Mouse (Mus musculus) midbrain, embryonic 14.5 days (tissue): ENCODE data around the gene Myo1g. TPM values are rescaled to one million over a fixed set of nuclear protein-coding genes. Genes with fewer than 3 reads are reported as not detected.

Experiments
- ATAC-seq: fragments of 200-750 bp; cut with Nextera tagmentation; 2 replicates; pipeline ENCODE4 v1.8.0; 2017; ENCODE audit warnings: moderate number of reproducible peaks, moderate library complexity; ENCODE audit not compliant: low FRiP score, low TSS enrichment
- DNase-seq: peaks from one replicate; pipeline ENCODE4 v3.0.0-alpha.2; 2015
- H3K27ac ChIP-seq: fragments of 300-500 bp; sonication (generic); replicated peaks from 2 replicates; pipeline ENCODE4 v1.5.1; 2014; ENCODE audit warnings: mild to moderate bottlenecking, low read depth, low read length, moderate library complexity
- H3K27me3 ChIP-seq: fragments of 300-500 bp; sonication (generic); 2 replicates; pipeline ENCODE4 v1.6.1; 2014; ENCODE audit warnings: low read length, control low read depth, mixed read lengths; ENCODE audit not compliant: control insufficient read depth, insufficient read depth
- H3K36me3 ChIP-seq: fragments of 300-500 bp; sonication (generic); 2 replicates; pipeline ENCODE4 v1.6.1; 2014; ENCODE audit warnings: low read length, control low read depth; ENCODE audit not compliant: control insufficient read depth, insufficient read depth
- H3K4me1 ChIP-seq: fragments of 300-500 bp; sonication (generic); 2 replicates; pipeline ENCODE4 v1.6.1; 2014; ENCODE audit warnings: mild to moderate bottlenecking, antibody characterized with exemption, low read length, control low read depth; ENCODE audit not compliant: control insufficient read depth, insufficient read depth
- H3K4me2 ChIP-seq: fragments of 300-500 bp; sonication (generic); 2 replicates; pipeline ENCODE4 v1.6.1; 2014; ENCODE audit warnings: mild to moderate bottlenecking, low read length, moderate library complexity
- H3K4me3 ChIP-seq: fragments of 300-500 bp; sonication (generic); replicated peaks from 2 replicates; pipeline ENCODE4 v1.5.1; 2014; ENCODE audit warnings: low read depth, low read length
- H3K9ac ChIP-seq: fragments of 300-500 bp; sonication (generic); replicated peaks from 2 replicates; pipeline ENCODE4 v1.6.1; 2014; ENCODE audit warnings: mild to moderate bottlenecking, low read length, moderate library complexity
- H3K9me3 ChIP-seq: fragments of 300-500 bp; sonication (generic); 2 replicates; pipeline ENCODE4 v1.6.1; 2016; ENCODE audit warnings: low read length, control low read depth, mixed read lengths; ENCODE audit not compliant: control insufficient read depth
- WGBS: fragments of 180-500 bp; shearing (Covaris S2); extraction: QIAGEN DNeasy Blood & Tissue Kit; methylation state at CpG from one replicate; pipeline ENCODE4 v1.1.7; 2014; 5-methylcytosine and 5-hydroxymethylcytosine counted together
- polyA plus RNA-seq: library from polyadenylated mRNA; unstranded; fragments of >200 nt; fragmentation: Nextera tagmentation; extraction: Ambion mirVana; gene quantifications from 2 replicates; pipeline ENCODE4 v1.2.1, GENCODE M21; 2014

The Myo1g gene
- polyA plus RNA-seq, 1 experiment from 2014 or later = 0.37 TPM

DNA sequence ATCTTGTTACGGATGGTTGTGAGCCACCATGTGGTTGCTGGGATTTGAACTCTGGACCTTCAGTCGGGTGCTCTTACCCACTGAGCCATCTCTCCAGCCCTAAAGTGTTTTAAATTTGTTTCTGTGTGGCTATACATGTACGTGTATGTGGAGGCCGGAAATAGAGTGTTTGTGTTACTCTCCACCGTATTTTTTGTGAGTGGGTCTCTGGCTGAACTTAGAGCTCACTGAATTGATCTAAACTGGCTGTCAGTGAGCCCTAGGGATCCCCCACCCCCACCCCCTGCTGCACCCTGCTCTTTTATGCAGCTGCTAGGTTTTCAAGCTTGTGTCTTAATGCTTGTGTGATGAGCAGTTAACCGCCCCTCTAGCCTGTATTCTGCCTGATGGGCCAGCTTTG, 43.9 kb downstream of the Myo1g start:
- Histone ChIP-seq H3K4me2 (no peak overlapping the region), H3K4me3 (no peak overlapping the region), H3K9ac (no peak overlapping the region), H3K27me3 (no peaks in the 10 kb centered on the region), H3K36me3 (0 out of 2 replicates have a peak, but pooled peaks cover 4% of the 10 kb centered on the region), H3K9me3 (no peaks in the 10 kb centered on the region), H3K27ac (no peak overlapping the region), H3K4me1 (peaks cover 22% of the 10 kb centered on the region)
- WGBS = 78% methylated on average over 6 of the region's 6 CpGs
- DNase-seq (no peak), ATAC-seq (no peak)

DNA sequence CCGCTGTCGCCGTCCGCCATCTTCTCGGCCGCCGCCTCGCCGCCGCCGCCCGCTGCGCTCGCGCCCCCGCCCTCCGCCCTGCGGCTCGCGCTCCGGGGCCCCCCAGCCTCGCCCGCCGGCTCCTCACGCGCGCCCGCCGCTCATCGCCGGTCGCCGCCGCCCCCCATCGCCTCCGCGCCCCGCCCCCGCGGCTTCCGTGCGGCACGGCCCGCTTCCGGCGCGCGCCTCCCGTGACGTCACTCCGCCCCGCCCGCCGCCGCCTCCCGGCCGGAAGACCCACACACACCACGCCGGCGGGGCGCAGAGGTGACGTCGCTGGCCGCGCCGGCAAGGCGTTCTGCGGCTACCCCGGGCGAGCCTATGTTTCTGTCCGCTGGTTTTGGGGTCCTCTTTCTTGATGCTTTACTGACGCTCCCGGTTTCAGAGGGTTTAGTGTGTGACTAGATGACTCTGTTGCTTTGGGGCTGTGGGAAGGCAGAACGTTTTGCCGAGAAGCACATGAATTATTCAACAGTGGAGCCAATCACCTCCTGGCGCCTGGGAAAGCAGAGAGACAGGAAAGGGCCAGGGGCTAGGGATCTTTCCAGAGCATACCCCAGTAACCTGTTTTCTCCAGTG, 44.8 kb downstream of the Myo1g start, which contains the start of gene Purb:
TSS of gene Purb (minus strand) at position 51 of the 618 bp plus-strand sequence.
- peak within 1 kb of the TSS; percentile 97 for H3K27ac ChIP-seq
- under 1% methylated on average over 69 of the region's 76 CpGs for WGBS
- H3K4me3 ChIP-seq = peak within 1 kb of the TSS; percentile 98
- H3K9me3 ChIP-seq = no peaks in the 10 kb centered on the region
- DNase-seq (peak; percentile 96), ATAC-seq (peak; percentile 97)
- H3K4me2 ChIP-seq = peak within 1 kb of the TSS; percentile 99
- H3K9ac ChIP-seq = peak within 1 kb of the TSS; percentile 90
- 0 out of 2 replicates have a peak, but pooled peaks cover 4% of the 10 kb centered on the region for H3K36me3 ChIP-seq
- H3K4me1 ChIP-seq = peaks cover 31% of the 10 kb centered on the region
- H3K27me3 ChIP-seq = no peaks in the 10 kb centered on the region

DNA sequence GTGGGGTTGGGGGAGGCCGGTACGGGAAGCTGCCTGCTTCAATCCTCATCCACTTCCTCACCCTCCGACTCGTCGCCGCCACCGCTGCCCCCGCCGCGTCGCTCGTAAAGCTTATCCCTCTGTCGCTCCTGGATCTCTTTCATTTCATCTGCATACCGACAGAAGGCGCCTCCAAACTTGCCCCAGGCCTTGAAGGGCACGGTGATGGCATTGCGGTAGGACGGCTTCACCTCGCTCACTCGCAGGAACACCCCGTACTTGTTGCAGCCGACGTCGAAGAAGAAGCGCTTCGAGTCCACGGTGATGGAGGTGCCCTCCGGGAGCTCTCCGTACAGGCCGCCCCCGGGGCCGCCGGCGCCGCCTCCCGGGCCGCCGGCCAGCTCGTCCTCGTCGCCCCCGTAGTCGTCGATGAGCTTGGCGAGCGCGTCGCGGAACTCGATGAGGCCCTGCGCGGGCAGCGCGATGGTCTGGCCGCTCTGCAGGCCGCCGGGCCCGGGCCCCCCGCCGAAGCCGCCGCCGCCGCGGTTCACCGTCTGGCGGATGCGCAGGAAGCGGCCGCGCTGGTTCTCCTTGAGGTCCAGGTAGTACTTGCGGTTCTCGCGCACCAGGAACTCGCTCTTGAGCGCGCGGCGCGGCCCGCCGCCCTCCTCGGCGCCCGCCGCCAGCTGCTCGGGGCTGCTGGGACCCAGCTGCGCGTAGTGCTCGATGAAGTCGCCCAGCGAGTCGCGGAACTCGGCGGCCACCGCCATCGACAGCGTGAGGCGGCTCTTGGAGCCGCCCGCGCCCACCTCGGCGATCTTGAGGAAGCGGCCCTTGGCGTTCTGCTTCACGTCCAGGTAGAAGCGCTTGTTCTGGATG, 45.7 kb downstream of the Myo1g start:
- Histone ChIP-seq H3K27me3 (no peaks in the 10 kb centered on the region), H3K4me2 (peak overlapping the region; percentile 99), H3K27ac (peak overlapping the region; percentile 97), H3K36me3 (0 out of 2 replicates have a peak, but pooled peaks cover 4% of the 10 kb centered on the region), H3K4me3 (peak overlapping the region; percentile 98), H3K9me3 (no peaks in the 10 kb centered on the region), H3K9ac (peak overlapping the region; percentile 90), H3K4me1 (peaks cover 39% of the 10 kb centered on the region)
- DNase-seq (peak; percentile 65), ATAC-seq (peak; percentile 46)
- 0% methylated on average over 109 of the region's 109 CpGs for WGBS

DNA sequence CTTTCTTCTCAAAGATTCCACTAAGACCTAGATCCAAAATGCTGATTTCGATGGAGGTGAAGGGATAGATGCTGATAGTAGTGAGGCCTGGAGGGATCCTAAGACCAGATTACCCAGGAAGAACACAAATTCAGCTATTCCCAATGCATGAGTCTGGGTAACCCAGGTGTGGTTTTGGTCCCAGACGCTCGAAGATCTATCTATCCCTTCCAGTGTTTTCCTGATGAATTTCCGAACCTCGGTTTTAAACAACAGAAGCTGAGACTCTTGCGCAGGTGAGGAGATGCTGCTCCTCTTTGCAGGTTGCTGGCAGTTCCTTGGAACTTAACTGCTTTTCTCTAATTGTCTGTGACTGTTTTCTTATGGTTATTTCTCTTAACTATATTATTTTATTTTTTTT, 46.4 kb downstream of the Myo1g start:
- ATAC-seq = no peak
- Histone ChIP-seq H3K4me1 (peaks cover 43% of the 10 kb centered on the region), H3K4me2 (peak overlapping the region; percentile 99), H3K27ac (peak overlapping the region; percentile 97), H3K27me3 (no peaks in the 10 kb centered on the region), H3K4me3 (peak overlapping the region; percentile 98), H3K36me3 (0 out of 2 replicates have a peak, but pooled peaks cover 4% of the 10 kb centered on the region), H3K9me3 (no peaks in the 10 kb centered on the region), H3K9ac (peak overlapping the region; percentile 90)
- no peak for DNase-seq
- 38% methylated on average over 6 of the region's 6 CpGs for WGBS

DNA sequence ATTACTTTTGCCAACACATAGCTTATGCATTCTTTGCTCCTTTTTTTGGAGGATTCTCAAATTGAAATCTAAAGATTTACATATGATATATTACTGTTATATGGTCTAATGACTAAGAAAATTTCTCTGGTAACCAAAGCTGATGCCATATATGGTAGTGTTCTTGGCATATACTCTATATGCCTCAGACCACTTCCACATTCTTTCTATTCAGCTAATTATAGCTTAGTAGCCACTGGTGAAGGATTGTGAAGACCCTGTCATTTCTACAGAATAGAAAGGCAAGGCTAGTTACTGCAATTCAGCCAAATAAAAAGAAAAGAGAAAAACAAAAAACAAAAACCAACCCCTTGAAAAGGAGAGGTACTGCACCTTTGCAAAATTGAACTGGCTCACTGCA, 48.7 kb downstream of the Myo1g start:
- Histone ChIP-seq H3K9me3 (no peaks in the 10 kb centered on the region), H3K4me2 (peak overlapping the region; percentile 99), H3K27me3 (no peaks in the 10 kb centered on the region), H3K9ac (peak overlapping the region; percentile 43), H3K4me1 (peaks cover 46% of the 10 kb centered on the region), H3K27ac (no peak overlapping the region), H3K4me3 (peak overlapping the region; percentile 98), H3K36me3 (peaks cover 10% of the 10 kb centered on the region)
- DNase-seq = no peak
- no peak for ATAC-seq

GRCm38 (mm10) chr11:6471493-6471892, 49.3 kb downstream of the Myo1g start:
- H3K27ac ChIP-seq = no peak overlapping the region
- ATAC-seq = no peak

DNA sequence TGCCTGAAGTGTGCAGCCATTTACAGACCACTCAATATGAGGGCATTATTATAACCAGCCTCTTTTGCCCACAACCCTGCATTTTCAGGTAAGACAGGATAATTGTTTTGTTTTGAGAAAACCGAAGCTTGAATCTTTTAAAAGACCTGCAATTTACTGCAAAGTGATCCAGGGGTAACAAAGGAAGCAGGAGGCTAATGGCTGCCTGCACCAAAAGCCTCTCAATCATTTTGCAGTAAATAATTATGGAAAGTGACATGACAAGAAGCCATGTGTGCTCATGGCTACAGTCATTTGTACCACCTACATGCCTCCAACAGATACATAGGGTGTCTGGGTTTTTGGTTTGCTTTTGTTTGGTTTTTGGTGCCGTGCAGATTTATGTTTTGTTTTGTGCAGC, 49.7 kb downstream of the Myo1g start:
- DNase-seq = peak; percentile 16
- Histone ChIP-seq H3K27ac (peak overlapping the region; percentile 45; the same call in 1 of the 2 replicates), H3K9me3 (no peaks in the 10 kb centered on the region), H3K4me1 (peaks cover 46% of the 10 kb centered on the region), H3K36me3 (peaks cover 20% of the 10 kb centered on the region), H3K9ac (peak overlapping the region; percentile 39), H3K27me3 (no peaks in the 10 kb centered on the region), H3K4me3 (peak overlapping the region; percentile 98), H3K4me2 (peak overlapping the region; percentile 99)
- no peak for ATAC-seq
- 66% methylated on average over 2 of the region's 2 CpGs for WGBS

More at GRCm38 (mm10) chr11:6471493-6471892, 49.3 kb downstream of the Myo1g start:
- Histone ChIP-seq H3K27me3 (no peaks in the 10 kb centered on the region), H3K9ac (peak overlapping the region; percentile 39), H3K36me3 (peaks cover 16% of the 10 kb centered on the region), H3K4me1 (peaks cover 46% of the 10 kb centered on the region), H3K4me2 (peak overlapping the region; percentile 99), H3K9me3 (no peaks in the 10 kb centered on the region), H3K4me3 (peak overlapping the region; percentile 98)
- WGBS = 32% methylated on average over 1 of the region's 1 CpGs
- DNase-seq = no peak

DNA sequence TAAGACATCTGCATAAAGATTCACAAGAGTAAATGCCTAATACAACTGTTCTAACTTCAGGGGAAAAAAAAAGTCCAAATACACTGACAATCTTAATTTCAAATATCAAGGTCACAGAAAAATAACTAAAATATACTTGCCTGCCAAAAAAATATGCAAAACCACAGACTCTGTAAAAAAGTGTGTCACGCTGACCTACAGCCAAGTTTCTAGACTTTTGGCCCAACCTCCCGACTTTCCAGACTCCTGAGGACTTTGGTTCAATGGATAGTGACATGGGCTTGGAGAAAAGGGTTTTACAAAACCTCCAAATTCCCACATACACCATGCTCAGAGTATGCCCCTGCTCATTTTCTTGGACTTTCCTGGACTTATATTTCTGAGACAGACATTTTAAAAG, 52.2 kb downstream of the Myo1g start:
- Histone ChIP-seq H3K9ac (no peak overlapping the region), H3K4me1 (peaks cover 37% of the 10 kb centered on the region), H3K27ac (no peak overlapping the region), H3K4me2 (no peak overlapping the region), H3K36me3 (peaks cover 31% of the 10 kb centered on the region), H3K4me3 (no peak overlapping the region), H3K9me3 (no peaks in the 10 kb centered on the region), H3K27me3 (no peaks in the 10 kb centered on the region)
- 87% methylated on average over 2 of the region's 2 CpGs for WGBS
- DNase-seq (no peak), ATAC-seq (no peak)
